Comparison of ENCODE assay signal across 13 mouse cellular contexts in the genomic region with DNA sequence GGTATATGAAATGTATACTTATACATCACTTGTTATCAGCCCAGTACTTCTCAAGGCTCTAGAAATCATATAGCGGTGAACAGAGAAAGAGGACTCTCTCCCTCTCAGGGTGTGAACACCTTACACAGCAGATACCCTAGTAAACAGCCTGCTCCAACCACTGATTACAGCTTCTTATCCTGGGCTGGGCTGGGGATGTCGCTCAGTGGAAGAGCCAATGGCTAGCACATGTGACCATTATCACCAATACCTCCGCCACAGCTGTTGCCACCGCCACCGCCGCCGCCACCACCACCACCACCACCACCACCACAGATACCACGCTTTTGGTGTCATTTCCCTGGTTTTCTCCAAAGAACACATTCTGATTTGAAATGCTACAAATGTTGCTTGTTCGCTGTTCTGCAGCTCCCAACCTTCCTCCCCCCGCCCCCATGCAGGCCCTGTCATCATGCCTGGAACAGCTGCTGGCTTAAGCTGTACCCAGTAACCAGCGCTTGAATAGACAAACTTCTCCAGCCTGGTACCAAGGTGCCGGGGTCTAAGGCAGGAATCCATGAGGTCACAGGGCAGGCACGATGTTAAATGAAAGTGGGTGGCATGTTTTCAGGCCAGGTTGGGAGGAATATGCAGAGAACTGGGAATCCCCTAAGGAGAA.
DNase-seq lines count a peak whose midpoint lies in the region; ATAC-seq lines count a peak whose summit lies in the region.
"Had no signal": no experiment of that assay in that cellular context is flagged by ENCODE, and none has a peak within 500 bp of the region (broad histone marks: within the 10 kb centered on the region; RNA-seq: fewer than 3 reads in every experiment).

No protein-coding gene starts in this region.

- no peaks in the 10 kb centered on the region for H3K36me3 ChIP-seq in heart, embryonic 13.5 days
- no peaks in the 10 kb centered on the region for H3K36me3 ChIP-seq in liver, embryonic 16.5 days (ENCODE audit: control insufficient read depth, insufficient read depth)
- H3K36me3 ChIP-seq: limb, embryonic 15.5 days; neural tube, embryonic 15.5 days had no signal

- WGBS in heart, embryonic 13.5 days, result 76% methylated on average over 13 of the region's 13 CpGs
- 65% methylated on average over 13 of the region's 13 CpGs for WGBS in liver, embryonic 16.5 days (ENCODE audit: insufficient replicate concordance)

- no peaks in the 10 kb centered on the region for H3K27me3 ChIP-seq in heart, embryonic 13.5 days (replicated peaks)
- H3K27me3 ChIP-seq in liver, embryonic 16.5 days (ENCODE audit: control insufficient read depth, insufficient read depth, low read depth, low read length), result no peaks in the 10 kb centered on the region
- H3K27me3 ChIP-seq: limb, embryonic 15.5 days; neural tube, embryonic 15.5 days had no signal

- H3K9ac ChIP-seq in heart, embryonic 13.5 days, result peak overlapping the region; percentile 25
- H3K9ac ChIP-seq in liver, embryonic 16.5 days (ENCODE audit: low read depth, low read length), result no peak overlapping the region
- H3K9ac ChIP-seq: limb, embryonic 15.5 days; neural tube, embryonic 15.5 days had no signal

- H3K27ac ChIP-seq in heart, embryonic 13.5 days (replicated peaks), result peak overlapping the region; percentile 94
- peak overlapping the region; percentile 2; the same call in 1 of the 2 replicates for H3K27ac ChIP-seq in liver, embryonic 16.5 days (ENCODE audit: low read length)
- H3K27ac ChIP-seq: limb, embryonic 15.5 days; neural tube, embryonic 15.5 days had no signal

- no peak overlapping the region for H3K4me2 ChIP-seq in heart, embryonic 13.5 days
- H3K4me2 ChIP-seq in liver, embryonic 16.5 days (ENCODE audit: low read depth, low read length), result no peak overlapping the region
- H3K4me2 ChIP-seq: limb, embryonic 15.5 days; midbrain, embryonic 11.5 days; neural tube, embryonic 15.5 days had no signal

- DNase-seq in heart, adult 9 months (ENCODE audit: low spot score in 2 of 2), result no peak
- peak; percentile 20 for DNase-seq in c-Kit-negative CD71-positive TER-119-positive erythroid progenitor cells, embryonic 14.5 days (ENCODE audit: low read depth, low spot score)
- DNase-seq in right cerebral cortex, postnatal 4 days, result no peak
- no peak for DNase-seq in kidney, postnatal 4 days
- DNase-seq: cerebellum, adult 8-10 months; embryo, embryonic 11 days; spleen, adult 18-20 months had no signal

- H3K4me3 ChIP-seq in heart, embryonic 13.5 days, result no peak overlapping the region
- H3K4me3 ChIP-seq in liver, embryonic 16.5 days (ENCODE audit: low read depth, low read length), result no peak overlapping the region
- H3K4me3 ChIP-seq: limb, embryonic 15.5 days; neural tube, embryonic 15.5 days had no signal

- peaks cover 95% of the 10 kb centered on the region for H3K4me1 ChIP-seq in heart, embryonic 13.5 days
- H3K4me1 ChIP-seq in liver, embryonic 16.5 days (ENCODE audit: control insufficient read depth, low read depth, low read length), result peaks cover 26% of the 10 kb centered on the region

- H3K9me3 ChIP-seq in heart, embryonic 13.5 days, result no peaks in the 10 kb centered on the region
- no peaks in the 10 kb centered on the region for H3K9me3 ChIP-seq in liver, embryonic 16.5 days (replicated peaks; ENCODE audit: control insufficient read depth, low read length)
- H3K9me3 ChIP-seq: limb, embryonic 15.5 days; neural tube, embryonic 15.5 days had no signal

- no peak for ATAC-seq in heart, embryonic 13.5 days (ENCODE audit: extremely low read depth, insufficient number of reproducible peaks, low FRiP score, low TSS enrichment)
- peak; percentile 92 for ATAC-seq in erythroblast, adult 5-6 weeks (replicated peaks; ENCODE audit: low FRiP score, poor library complexity, severe bottlenecking)
- peak; percentile 89 for ATAC-seq in liver, embryonic 16.5 days (ENCODE audit: low read depth)
